Comparison of ENCODE assay signal across 7 mouse cellular contexts in the genomic region with DNA sequence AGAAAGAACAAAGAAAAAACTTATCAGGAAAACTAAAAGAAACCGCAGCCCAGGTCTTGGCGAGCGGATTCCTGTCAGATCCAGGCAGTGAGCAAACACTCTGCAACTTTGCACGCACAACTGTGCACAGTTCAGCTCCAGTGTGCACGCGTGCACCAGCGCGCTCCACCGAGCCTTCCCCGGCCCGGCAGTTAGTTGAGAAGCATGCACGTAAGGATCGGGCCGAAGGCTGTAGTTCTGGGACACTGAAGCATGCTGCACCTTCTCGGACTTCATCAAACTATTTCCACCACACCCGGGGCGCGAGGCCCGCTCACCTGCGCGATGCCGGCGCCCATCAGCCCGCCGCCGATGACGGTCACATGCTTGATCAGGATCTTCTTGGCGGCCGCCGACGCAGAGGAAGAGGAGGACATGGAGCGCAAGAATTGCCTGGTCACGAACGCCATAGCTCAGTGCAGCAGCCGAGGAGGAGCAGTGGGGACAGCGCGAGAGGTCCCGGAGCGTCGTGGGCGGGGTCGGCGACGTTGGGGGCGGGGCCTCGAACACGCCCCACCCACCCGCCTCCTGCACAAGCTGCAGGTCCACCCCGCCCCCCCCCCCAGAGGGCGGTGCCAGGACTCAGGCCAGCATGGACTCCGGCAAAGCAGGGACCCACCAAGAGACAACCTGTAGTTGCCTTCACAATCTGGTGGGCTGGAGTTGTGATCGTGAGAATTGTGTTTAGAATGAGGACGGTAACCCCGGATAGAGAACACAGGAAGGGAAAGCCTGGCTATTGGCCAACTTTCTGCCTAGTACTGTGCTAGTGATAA. TPM values are rescaled to one million over a fixed set of nuclear protein-coding genes. Genes with fewer than 3 reads are reported as not detected.
DNase-seq lines count a peak whose midpoint lies in the region; ATAC-seq lines count a peak whose summit lies in the region.

A gene (minus strand): TSS at position 543 of the 815 bp plus-strand sequence.

- peak; percentile 92 for ATAC-seq in embryonic facial prominence, embryonic 11.5 days (replicated peaks; ENCODE audit: insufficient number of reproducible peaks, low FRiP score, low TSS enrichment, low read depth)
- ATAC-seq in limb, embryonic 11.5 days (ENCODE audit: insufficient number of reproducible peaks, low FRiP score, low TSS enrichment, low read depth), result peak; percentile 92
- ATAC-seq in midbrain, embryonic 14.5 days (ENCODE audit: low FRiP score, low TSS enrichment), result peak; percentile 93

- H3K27me3 ChIP-seq in embryonic facial prominence, embryonic 11.5 days (ENCODE audit: control insufficient read depth, insufficient read depth, low read length), result no peaks in the 10 kb centered on the region
- H3K27me3 ChIP-seq in limb, embryonic 11.5 days (ENCODE audit: control insufficient read depth, insufficient read depth, low read length), result no peaks in the 10 kb centered on the region
- no peaks in the 10 kb centered on the region for H3K27me3 ChIP-seq in midbrain, embryonic 14.5 days (ENCODE audit: control insufficient read depth, insufficient read depth, low read length)

- WGBS in embryonic facial prominence, embryonic 11.5 days, result under 1% methylated on average over 51 of the region's 54 CpGs
- under 1% methylated on average over 52 of the region's 54 CpGs for WGBS in limb, embryonic 11.5 days
- under 1% methylated on average over 53 of the region's 54 CpGs for WGBS in midbrain, embryonic 14.5 days

- no peaks in the 10 kb centered on the region for H3K4me1 ChIP-seq in embryonic facial prominence, embryonic 11.5 days (ENCODE audit: control insufficient read depth, insufficient read depth, low read length)
- H3K4me1 ChIP-seq in limb, embryonic 11.5 days (ENCODE audit: control insufficient read depth, insufficient read depth, low read length), result peaks cover 9% of the 10 kb centered on the region
- peaks cover 10% of the 10 kb centered on the region for H3K4me1 ChIP-seq in midbrain, embryonic 14.5 days (ENCODE audit: control insufficient read depth, insufficient read depth, low read length)

- H3K27ac ChIP-seq in embryonic facial prominence, embryonic 11.5 days (replicated peaks; ENCODE audit: low read depth, low read length), result peak within 1 kb of the TSS; percentile 43; the same call in 1 of the 2 replicates
- H3K27ac ChIP-seq in limb, embryonic 11.5 days (replicated peaks; ENCODE audit: low read depth, low read length), result no peak within 1 kb of the TSS
- no peak within 1 kb of the TSS for H3K27ac ChIP-seq in midbrain, embryonic 14.5 days (replicated peaks; ENCODE audit: low read depth, low read length)

- peak within 1 kb of the TSS; percentile 70 for H3K9ac ChIP-seq in embryonic facial prominence, embryonic 11.5 days (replicated peaks; ENCODE audit: low read length)
- peak within 1 kb of the TSS; percentile 68 for H3K9ac ChIP-seq in limb, embryonic 11.5 days (ENCODE audit: low read length)
- H3K9ac ChIP-seq in midbrain, embryonic 14.5 days (replicated peaks; ENCODE audit: low read length), result peak within 1 kb of the TSS; percentile 49

- DNase-seq in adrenal gland, postnatal 14 days, result peak; percentile 93
- peak; percentile 92 for DNase-seq in embryonic facial prominence, embryonic 11.5 days (ENCODE audit: low spot score)
- peak; percentile 99 for DNase-seq in heart, adult 11 months
- peak; percentile 90 for DNase-seq in kidney, adult 18-20 months
- DNase-seq in limb, embryonic 11.5 days (ENCODE audit: low spot score), result peak; percentile 91
- peak; percentile 86 for DNase-seq in midbrain, embryonic 14.5 days
- DNase-seq in spleen, adult 18-20 months, result peak; percentile 78 to 84

- peak within 1 kb of the TSS; percentile 69 for H3K4me3 ChIP-seq in embryonic facial prominence, embryonic 11.5 days (ENCODE audit: low read depth, low read length)
- H3K4me3 ChIP-seq in limb, embryonic 11.5 days (ENCODE audit: low read depth, low read length), result peak within 1 kb of the TSS; percentile 65
- H3K4me3 ChIP-seq in midbrain, embryonic 14.5 days (replicated peaks; ENCODE audit: low read depth, low read length), result peak within 1 kb of the TSS; percentile 63

- no peaks in the 10 kb centered on the region for H3K9me3 ChIP-seq in embryonic facial prominence, embryonic 11.5 days (replicated peaks; ENCODE audit: control insufficient read depth, low read length)
- no peaks in the 10 kb centered on the region for H3K9me3 ChIP-seq in limb, embryonic 11.5 days (ENCODE audit: control insufficient read depth, low read length)
- H3K9me3 ChIP-seq in midbrain, embryonic 14.5 days (ENCODE audit: control insufficient read depth, low read length), result no peaks in the 10 kb centered on the region

- H3K4me2 ChIP-seq in embryonic facial prominence, embryonic 11.5 days (ENCODE audit: low read depth, low read length), result peak within 1 kb of the TSS; percentile 69
- peak within 1 kb of the TSS; percentile 81 for H3K4me2 ChIP-seq in limb, embryonic 11.5 days (ENCODE audit: low read depth, severe bottlenecking)
- peak within 1 kb of the TSS; percentile 83 for H3K4me2 ChIP-seq in midbrain, embryonic 14.5 days (ENCODE audit: low read length)

- H3K36me3 ChIP-seq in embryonic facial prominence, embryonic 11.5 days (replicated peaks; ENCODE audit: control insufficient read depth, insufficient read depth, low read depth, low read length), result no peaks in the 10 kb centered on the region
- H3K36me3 ChIP-seq in limb, embryonic 11.5 days (ENCODE audit: control insufficient read depth, insufficient read depth, low read length), result no peaks in the 10 kb centered on the region
- H3K36me3 ChIP-seq in midbrain, embryonic 14.5 days (ENCODE audit: control insufficient read depth, insufficient read depth, low read length), result no peaks in the 10 kb centered on the region

RNA-seq across cellular contexts. Expression of the gene that starts here (rescaled TPM):
- 822 and 851 TPM in 2 replicates for total RNA-seq in adrenal gland, postnatal 14 days (2021)
- 107 and 116 TPM in 2 replicates for polyA plus RNA-seq in embryonic facial prominence, embryonic 11.5 days (2014; fragmentation: Nextera tagmentation; extraction: Ambion mirVana)
- 106 and 114 TPM in 2 replicates for polyA plus RNA-seq in limb, embryonic 11.5 days (2014; fragmentation: Nextera tagmentation; extraction: Ambion mirVana)
- polyA plus RNA-seq in midbrain, embryonic 14.5 days (2014; fragmentation: Nextera tagmentation; extraction: Ambion mirVana), result 20.8 and 26.5 TPM in 2 replicates
